Comparison of ENCODE assay signal across 8 mouse cellular contexts in genomic region chr4:48278757-48279497, GRCm38 (mm10). TPM values are rescaled to one million over a fixed set of nuclear protein-coding genes. Genes with fewer than 3 reads are reported as not detected.
A peak's percentile ranks its signal among the peaks of the same experiment; 100 is the strongest.
DNase-seq lines count a peak whose midpoint lies in the region; ATAC-seq and TF ChIP-seq lines count a peak whose summit lies in the region.

No protein-coding gene starts in this region.

- peak; percentile 4 for DNase-seq in heart, adult 8-10 months (ENCODE audit: low spot score)
- DNase-seq in heart, postnatal 36 days, result no peak
- peak; percentile 67 for DNase-seq in embryo, embryonic 10.5 days (ENCODE audit: low spot score)
- no peak for DNase-seq in natural killer cell, adult 2 months (ENCODE audit: low spot score in 2 of 2)

- 0 out of 2 replicates have a peak, but pooled peaks cover 5% of the 10 kb centered on the region for H3K27me3 ChIP-seq in E14TG2a.4 (ENCODE audit: insufficient read depth, low read length)
- no peaks in the 10 kb centered on the region for H3K27me3 ChIP-seq in hindbrain, embryonic 13.5 days
- no peaks in the 10 kb centered on the region for H3K27me3 ChIP-seq in liver, embryonic 12.5 days (replicated peaks)
- H3K27me3 ChIP-seq in neural tube, embryonic 13.5 days, result no peaks in the 10 kb centered on the region

- intact Hi-C loops in heart, postnatal 36 days (cut with DNase I), result loop anchor here (5.0 kb wide), 1 partner anchor 232 kb away; the partner anchor contains the start of gene Nr4a3

- peak overlapping the region; percentile 100 for H3K4me3 ChIP-seq in E14TG2a.4 (replicated peaks; ENCODE audit: low read length)
- H3K4me3 ChIP-seq in hindbrain, embryonic 13.5 days, result peak overlapping the region; percentile 98
- peak overlapping the region; percentile 89 for H3K4me3 ChIP-seq in liver, embryonic 12.5 days
- peak overlapping the region; percentile 91 for H3K4me3 ChIP-seq in neural tube, embryonic 13.5 days

- H3K9ac ChIP-seq in hindbrain, embryonic 13.5 days, result peak overlapping the region; percentile 91
- peak overlapping the region; percentile 93 for H3K9ac ChIP-seq in liver, embryonic 12.5 days
- H3K9ac ChIP-seq in neural tube, embryonic 13.5 days, result peak overlapping the region; percentile 91

- ATAC-seq in hindbrain, embryonic 13.5 days (ENCODE audit: low FRiP score), result peak; percentile 76
- ATAC-seq in liver, embryonic 12.5 days, result peak; percentile 42
- ATAC-seq in neural tube, embryonic 13.5 days (ENCODE audit: low read depth), result peak; percentile 75

- H3K36me3 ChIP-seq in E14TG2a.4 (ENCODE audit: insufficient read depth, low read length), result no peaks in the 10 kb centered on the region
- no peaks in the 10 kb centered on the region; the same call in 1 of the 2 replicates for H3K36me3 ChIP-seq in hindbrain, embryonic 13.5 days
- H3K36me3 ChIP-seq in liver, embryonic 12.5 days, result no peaks in the 10 kb centered on the region
- no peaks in the 10 kb centered on the region for H3K36me3 ChIP-seq in neural tube, embryonic 13.5 days

- TF ChIP-seq CTCF in E14TG2a.4 (conservative IDR thresholded peaks at IDR 0.05; ENCODE audit: low read length), result no peak

- WGBS in hindbrain, embryonic 13.5 days, result under 1% methylated on average over 34 of the region's 34 CpGs
- WGBS in liver, embryonic 12.5 days (ENCODE audit: insufficient replicate concordance), result under 1% methylated on average over 34 of the region's 34 CpGs
- WGBS in neural tube, embryonic 13.5 days, result under 1% methylated on average over 34 of the region's 34 CpGs

- H3K4me2 ChIP-seq in hindbrain, embryonic 13.5 days, result peak overlapping the region; percentile 95
- peak overlapping the region; percentile 88 for H3K4me2 ChIP-seq in liver, embryonic 12.5 days
- H3K4me2 ChIP-seq in neural tube, embryonic 13.5 days, result peak overlapping the region; percentile 91

- H3K27ac ChIP-seq in hindbrain, embryonic 13.5 days, result peak overlapping the region; percentile 77
- H3K27ac ChIP-seq in liver, embryonic 12.5 days, result peak overlapping the region; percentile 81
- peak overlapping the region; percentile 61 for H3K27ac ChIP-seq in neural tube, embryonic 13.5 days (replicated peaks)

- peaks cover 16% of the 10 kb centered on the region for H3K4me1 ChIP-seq in E14TG2a.4 (replicated peaks; ENCODE audit: low read depth, low read length)
- peaks cover 12% of the 10 kb centered on the region for H3K4me1 ChIP-seq in hindbrain, embryonic 13.5 days (replicated peaks)
- peaks cover 22% of the 10 kb centered on the region for H3K4me1 ChIP-seq in liver, embryonic 12.5 days
- peaks cover 22% of the 10 kb centered on the region for H3K4me1 ChIP-seq in neural tube, embryonic 13.5 days (replicated peaks)

- no peaks in the 10 kb centered on the region for H3K9me3 ChIP-seq in E14TG2a.4 (ENCODE audit: low read length)
- no peaks in the 10 kb centered on the region for H3K9me3 ChIP-seq in hindbrain, embryonic 13.5 days
- no peaks in the 10 kb centered on the region for H3K9me3 ChIP-seq in liver, embryonic 12.5 days (replicated peaks)
- no peaks in the 10 kb centered on the region for H3K9me3 ChIP-seq in neural tube, embryonic 13.5 days

RNA-seq across cellular contexts. Expression of gene Erp44, which starts 0.4 kb away (rescaled TPM):
- total RNA-seq in heart, adult 8-10 months (2022), result 10 to 100 TPM; 23.4 to 27.4 (median 25.4) TPM
- total RNA-seq in heart, postnatal 36 days (2021), result 10 to 100 TPM; 28.7 to 34.2 TPM
- 66.1 and 66.3 TPM in 2 replicates for polyA plus RNA-seq in hindbrain, embryonic 13.5 days (2015; fragmentation: Nextera tagmentation; extraction: Ambion mirVana)
- 55.6 and 56.3 TPM in 2 replicates for polyA plus RNA-seq in liver, embryonic 12.5 days (2016; fragmentation: Nextera tagmentation; extraction: Ambion mirVana)
- 68.3 and 72.4 TPM in 2 replicates for polyA plus RNA-seq in neural tube, embryonic 13.5 days (2015; fragmentation: Nextera tagmentation; extraction: Ambion mirVana)

RNA-seq across cellular contexts. Expression of gene Invs, which starts 0.6 kb away (rescaled TPM):
- 1 to 10 TPM; 2.0 to 2.6 (median 2.4) TPM for total RNA-seq in heart, adult 8-10 months (2022)
- 1 to 10 TPM; 2.5 to 3.4 TPM for total RNA-seq in heart, postnatal 36 days (2021)
- 6.8 and 8.6 TPM in 2 replicates for polyA plus RNA-seq in hindbrain, embryonic 13.5 days (2015; fragmentation: Nextera tagmentation; extraction: Ambion mirVana)
- 3.3 and 3.7 TPM in 2 replicates for polyA plus RNA-seq in liver, embryonic 12.5 days (2016; fragmentation: Nextera tagmentation; extraction: Ambion mirVana)
- polyA plus RNA-seq in neural tube, embryonic 13.5 days (2015; fragmentation: Nextera tagmentation; extraction: Ambion mirVana), result 7.4 and 7.7 TPM in 2 replicates

Comparison
In these comparisons a context has a peak if more than half of its experiments do, and no peak if none do; other contexts are left out.
1. DNase-seq: peak in heart, adult 8-10 months (single experiment) and embryo, embryonic 10.5 days (single experiment); none in heart, postnatal 36 days (0 of 2) and natural killer cell, adult 2 months (0 of 2).
2. Peak in every context shown above with its lines, with median percentiles within 50 percentile points of each other: H3K4me3 ChIP-seq, ATAC-seq, H3K27ac ChIP-seq, H3K4me2 ChIP-seq and H3K9ac ChIP-seq.